Comparison of ENCODE assay signal across 32 mouse cellular contexts in genomic region chr6:128669936-128670335, GRCm38 (mm10). TPM values are rescaled to one million over a fixed set of nuclear protein-coding genes. Genes with fewer than 3 reads are reported as not detected.
DNase-seq lines count a peak whose midpoint lies in the region; TF ChIP-seq lines count a peak whose summit lies in the region.
"Had no signal": no experiment of that assay in that cellular context is flagged by ENCODE, and none has a peak within 500 bp of the region (broad histone marks: within the 10 kb centered on the region; RNA-seq: fewer than 3 reads in every experiment).

No protein-coding gene starts in this region.

- no peaks in the 10 kb centered on the region for H3K4me1 ChIP-seq in ES-Bruce4 (ENCODE audit: control insufficient read depth, insufficient read depth, low read length)
- H3K4me1 ChIP-seq: embryonic facial prominence, embryonic 13.5 days; embryonic facial prominence, embryonic 15.5 days; forebrain, embryonic 10.5 days; forebrain, embryonic 12.5 days had no signal

- no peak overlapping the region for H3K4me3 ChIP-seq in ES-Bruce4 (ENCODE audit: low read depth, low read length)
- H3K4me3 ChIP-seq: embryonic facial prominence, embryonic 13.5 days; embryonic facial prominence, embryonic 15.5 days; erythroblast, embryonic 14.5 days; forebrain, embryonic 10.5 days; forebrain, embryonic 12.5 days had no signal

- no peaks in the 10 kb centered on the region for H3K36me3 ChIP-seq in ES-Bruce4 (ENCODE audit: control insufficient read depth, insufficient read depth, low read length, poor library complexity, severe bottlenecking)
- H3K36me3 ChIP-seq: embryonic facial prominence, embryonic 13.5 days; embryonic facial prominence, embryonic 15.5 days; forebrain, embryonic 10.5 days; forebrain, embryonic 12.5 days; G1E had no signal

- DNase-seq in ES-CJ7 (ENCODE audit: low read depth, low spot score) (peak; percentile 57), R1 (ENCODE audit: low read depth, low spot score) (peak; percentile 43)
- DNase-seq in heart, postnatal 25 days (ENCODE audit: low spot score), result no peak
- no peak for DNase-seq in adrenal gland, adult (ENCODE audit: inconsistent age in 2 of 2, low spot score in 1 of 2)
- no peak for DNase-seq in layer of hippocampus, postnatal 36 days
- DNase-seq: adrenal gland, adult 2 months; adrenal gland, postnatal 10 days; adrenal gland, postnatal 25 days; cerebellum, adult 11 months; cerebellum, adult 18-20 months; cerebellum, adult 8-10 months; cerebellum, adult 9-11 months; cerebellum, postnatal 14 days; cerebellum, postnatal 36 days; embryo, embryonic 11 days had no signal

- H3K9ac ChIP-seq in ES-Bruce4 (ENCODE audit: low read depth, poor library complexity, severe bottlenecking), result no peak overlapping the region
- H3K9ac ChIP-seq: embryonic facial prominence, embryonic 13.5 days; embryonic facial prominence, embryonic 15.5 days; forebrain, embryonic 12.5 days had no signal

- no peak overlapping the region for H3K27ac ChIP-seq in ES-Bruce4 (ENCODE audit: insufficient read depth, low read length)
- H3K27ac ChIP-seq: embryonic facial prominence, embryonic 13.5 days; embryonic facial prominence, embryonic 15.5 days; forebrain, embryonic 10.5 days; forebrain, embryonic 12.5 days had no signal

- intact Hi-C loops in heart, postnatal 25 days (cut with DNase I), result no loop called here

- no peaks in the 10 kb centered on the region for H3K27me3 ChIP-seq in ES-Bruce4 (ENCODE audit: control insufficient read depth, insufficient read depth, low read length, poor library complexity, severe bottlenecking)
- H3K27me3 ChIP-seq: embryonic facial prominence, embryonic 13.5 days; embryonic facial prominence, embryonic 15.5 days; forebrain, embryonic 12.5 days; Patski had no signal

- no peak for TF ChIP-seq POLR2A in ES-Bruce4 (IDR thresholded peaks at IDR 0.05; ENCODE audit: insufficient read depth, low read length)

- TF ChIP-seq CTCF in ES-Bruce4 (IDR thresholded peaks at IDR 0.05; ENCODE audit: low read depth, low read length), result no peak

- peaks cover 8% of the 10 kb centered on the region for H3K9me3 ChIP-seq in ES-Bruce4 (replicated peaks; ENCODE audit: control insufficient read depth, insufficient read depth, low read length, poor library complexity, severe bottlenecking)
- H3K9me3 ChIP-seq: embryonic facial prominence, embryonic 13.5 days; embryonic facial prominence, embryonic 15.5 days; forebrain, embryonic 10.5 days; forebrain, embryonic 12.5 days had no signal

- peak; percentile 75 for TF ChIP-seq EP300 in ES-Bruce4 (IDR thresholded peaks at IDR 0.05; ENCODE audit: insufficient read depth, low read depth, low read length)

RNA-seq across cellular contexts. Expression of gene Clec2h, which starts 7.8 kb away (rescaled TPM):
- not detected in 2 replicates for polyA plus RNA-seq in ES-Bruce4 (2011; ENCODE audit: insufficient read depth, insufficient read length, low read depth, missing spikeins)
- under 1 TPM in 1 of 2 experiments, not detected in 1; 0.56 TPM for total RNA-seq in heart, postnatal 25 days (2021)
- total RNA-seq in layer of hippocampus, postnatal 36 days (2021), result not detected
- total RNA-seq: common myeloid progenitor, adult 5-6 weeks had no signal
- polyA plus RNA-seq: activated CD4-positive, CD25-positive, alpha-beta regulatory T cell, adult 4 months; adrenal gland, adult 2 months; brain, embryonic 14.5 days; C2C12; embryonic facial prominence, embryonic 11.5 days; embryonic facial prominence, embryonic 13.5 days; embryonic facial prominence, embryonic 15.5 days; erythroblast, embryonic 14.5 days; forebrain, embryonic 10.5 days; forebrain, embryonic 12.5 days; forebrain, embryonic 14.5 days; forebrain, embryonic 16.5 days; frontal cortex, adult 2 months; G1E; Patski had no signal

RNA-seq across cellular contexts. Expression of gene Klrb1a, which starts 46.6 kb away (rescaled TPM):
- polyA plus RNA-seq in ES-Bruce4 (2011; ENCODE audit: insufficient read depth, insufficient read length, low read depth, missing spikeins), result not detected in 2 replicates
- not detected for total RNA-seq in heart, postnatal 25 days (2021)
- not detected for total RNA-seq in layer of hippocampus, postnatal 36 days (2021)
- total RNA-seq: adrenal gland, adult 2 months; adrenal gland, postnatal 25 days; adrenal gland, postnatal 4 days; common myeloid progenitor, adult 5-6 weeks had no signal
- polyA plus RNA-seq: C2C12; embryonic facial prominence, embryonic 11.5 days; embryonic facial prominence, embryonic 13.5 days; embryonic facial prominence, embryonic 15.5 days; erythroblast, embryonic 14.5 days; forebrain, embryonic 10.5 days; forebrain, embryonic 12.5 days; forebrain, embryonic 14.5 days; forebrain, embryonic 16.5 days; frontal cortex, adult 2 months; G1E; Patski had no signal

RNA-seq across cellular contexts. Expression of gene Klrb1, which starts 52.9 kb away (rescaled TPM):
- not detected in 2 replicates for polyA plus RNA-seq in ES-Bruce4 (2011; ENCODE audit: insufficient read depth, insufficient read length, low read depth, missing spikeins)
- not detected for total RNA-seq in heart, postnatal 25 days (2021)
- total RNA-seq in layer of hippocampus, postnatal 36 days (2021), result under 1 TPM; 0.46 to 0.62 TPM
- total RNA-seq: adrenal gland, adult 2 months; adrenal gland, postnatal 10 days; adrenal gland, postnatal 25 days; adrenal gland, postnatal 4 days; common myeloid progenitor, adult 5-6 weeks; G1E had no signal
- polyA plus RNA-seq: activated CD4-positive, CD25-positive, alpha-beta regulatory T cell, adult 4 months; adrenal gland, adult 2 months; C2C12; embryonic facial prominence, embryonic 11.5 days; embryonic facial prominence, embryonic 13.5 days; embryonic facial prominence, embryonic 15.5 days; erythroblast, embryonic 14.5 days; forebrain, embryonic 10.5 days; forebrain, embryonic 12.5 days; forebrain, embryonic 14.5 days; forebrain, embryonic 16.5 days; frontal cortex, adult 2 months; G1E; Patski had no signal

Comparison
In these comparisons a context has a peak if more than half of its experiments do, and no peak if none do; other contexts are left out.
1. DNase-seq: peak in ES-CJ7 (single experiment) and R1 (single experiment); none in heart, postnatal 25 days (single experiment), adrenal gland, adult (0 of 2) and layer of hippocampus, postnatal 36 days (0 of 2).